Mouse (Mus musculus): Measurements from ENCODE around the gene Mcidas. TPM values are rescaled to one million over a fixed set of nuclear protein-coding genes. Genes with fewer than 3 reads are reported as not detected.
"Not testable (repeated sequence)": the region's sequence is repeated elsewhere in the genome, so short reads cannot be mapped to it uniquely, and the experiment has no call there.

Mcidas gene
- total RNA-seq, 2 experiments from 2014 or later: 0.28 to 0.62 TPM

DNA sequence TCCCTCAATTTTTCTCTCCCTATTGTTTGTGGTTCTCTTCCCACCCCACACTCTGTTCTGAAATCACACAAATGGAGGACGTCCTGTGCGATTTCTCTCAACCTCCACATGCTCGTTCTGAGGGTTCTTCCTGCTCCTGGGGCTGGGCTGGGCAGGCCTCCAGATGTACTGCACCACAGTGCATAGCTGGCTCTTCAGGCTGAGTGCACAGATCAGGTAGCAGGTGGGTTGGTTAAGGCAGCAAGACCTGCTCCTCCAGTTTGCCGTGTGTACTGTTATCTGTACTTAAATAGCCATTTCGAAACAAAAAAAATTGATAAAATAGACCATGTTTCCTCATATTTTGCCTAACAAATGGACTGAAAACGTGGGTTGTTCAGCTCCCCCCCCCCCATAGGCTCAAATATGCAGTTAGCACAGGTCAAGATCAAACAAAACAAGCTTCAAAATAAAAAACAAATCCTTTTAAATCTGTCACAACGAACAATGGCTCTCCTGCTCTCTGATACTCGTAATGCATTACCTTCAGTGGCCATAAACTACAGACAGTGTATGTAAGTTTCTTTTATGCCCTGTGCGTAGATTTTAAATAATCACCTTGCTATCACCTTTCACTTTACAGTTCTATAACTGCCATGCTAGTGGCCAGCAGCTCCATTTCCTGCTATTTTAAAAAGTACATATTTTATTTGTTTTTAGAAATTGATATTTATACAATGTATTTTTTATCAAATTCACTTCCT lies 7.1 kb downstream of the Mcidas start:
- intact Hi-C loops (cut with DNase I): no loop called here
- DNase-seq: no peak

DNA sequence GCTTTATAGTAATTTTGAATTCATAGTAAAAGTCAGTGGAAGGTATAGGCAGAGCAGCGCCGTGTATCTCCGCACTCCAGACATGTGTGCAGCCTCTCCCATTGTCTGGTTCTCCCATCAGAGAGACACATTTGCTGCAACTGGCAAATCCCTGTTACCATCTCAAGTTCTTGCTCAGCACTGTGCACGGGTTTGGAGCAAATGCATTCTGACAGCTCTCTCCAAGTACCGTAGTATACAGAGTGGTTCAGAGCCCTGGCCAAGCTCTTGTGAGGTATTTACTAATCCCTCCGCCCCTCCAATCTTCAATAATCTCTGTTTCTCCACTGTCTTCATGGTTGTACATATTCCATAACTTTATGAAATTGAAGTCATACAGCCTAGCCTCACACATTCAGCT lies 19.0 kb downstream of the Mcidas start:
- intact Hi-C loops (cut with DNase I): no loop called here
- DNase-seq: no peak

DNA sequence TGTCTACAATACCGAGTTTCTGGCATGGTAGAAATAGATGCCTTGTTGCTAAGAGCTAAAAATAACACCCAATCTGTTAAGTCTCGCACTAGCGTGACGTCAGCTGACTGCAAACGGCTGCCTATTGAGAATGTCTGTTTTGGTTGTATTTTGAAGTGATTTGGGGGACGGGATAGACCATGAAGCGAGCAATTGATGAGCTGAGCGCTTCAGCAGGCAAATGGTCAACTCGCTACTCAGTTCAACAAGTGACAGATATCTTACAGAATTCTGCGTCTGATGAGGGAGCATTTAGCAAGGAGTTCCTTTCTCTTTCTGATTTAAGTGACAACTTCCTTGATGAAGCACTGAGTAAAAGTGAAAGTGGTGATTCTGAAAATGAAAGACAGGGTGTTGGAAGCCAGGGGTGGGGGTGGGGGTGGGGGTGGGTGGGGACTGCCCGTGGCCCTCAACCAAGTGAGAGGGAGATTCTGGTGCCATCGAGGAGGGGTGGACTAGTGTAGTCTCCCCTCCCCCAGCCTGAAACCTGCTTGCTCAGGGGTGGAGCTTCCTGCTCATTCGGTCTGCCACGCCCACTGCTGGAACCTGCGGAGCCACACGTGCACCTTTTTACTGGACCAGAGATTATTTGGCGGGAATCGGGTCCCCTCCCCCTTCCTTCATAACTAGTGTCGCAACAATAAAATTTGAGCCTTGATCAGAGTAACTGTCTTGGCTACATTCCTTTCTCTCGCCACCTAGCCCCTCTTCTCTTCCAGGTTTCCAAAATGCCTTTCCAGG lies 19.7 kb downstream of the Mcidas start:
- DNase-seq: not testable (repeated sequence)

GRCm38 (mm10) chr13:113021521-113021920 lies 27.9 kb downstream of the Mcidas start:
- intact Hi-C loops (cut with DNase I): no loop called here
- DNase-seq: no peak

More for the DNA sequence above, 19.7 kb downstream of the Mcidas start:
- intact Hi-C loops (cut with DNase I): not testable (repeated sequence)

DNA sequence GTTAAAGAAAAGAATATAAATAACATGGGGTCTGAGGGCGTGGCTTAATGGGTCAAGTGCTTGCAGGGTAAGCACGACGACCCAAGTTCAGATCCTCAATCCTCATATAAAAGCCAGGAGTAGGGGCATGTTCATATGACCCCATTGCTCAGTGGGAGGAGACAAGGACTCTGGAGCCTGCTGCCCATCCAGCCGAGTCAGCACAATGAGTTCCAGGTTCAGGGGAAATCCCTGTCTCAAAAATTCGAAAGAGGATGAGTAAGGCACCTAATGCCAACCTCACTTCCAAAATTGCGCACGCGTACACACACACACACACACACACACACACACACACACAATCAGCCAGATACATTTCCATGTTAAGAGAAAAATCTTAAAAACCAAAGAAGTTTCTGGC lies 28.8 kb downstream of the Mcidas start:
- DNase-seq: no peak
- intact Hi-C loops (cut with DNase I): no loop called here

GRCm38 (mm10) chr13:113023274-113024143 lies 29.9 kb downstream of the Mcidas start:
- no peak for DNase-seq
- intact Hi-C loops (cut with DNase I): no loop called here

- DNase-seq: no peak
- intact Hi-C loops (cut with DNase I): loop anchor here (10.0 kb wide), 1 partner anchor 47 kb away; the partner anchor contains the start of gene Ccno
These were observed 37.7 kb downstream of the Mcidas start for GRCm38 (mm10) chr13:113031351-113031750.

DNA sequence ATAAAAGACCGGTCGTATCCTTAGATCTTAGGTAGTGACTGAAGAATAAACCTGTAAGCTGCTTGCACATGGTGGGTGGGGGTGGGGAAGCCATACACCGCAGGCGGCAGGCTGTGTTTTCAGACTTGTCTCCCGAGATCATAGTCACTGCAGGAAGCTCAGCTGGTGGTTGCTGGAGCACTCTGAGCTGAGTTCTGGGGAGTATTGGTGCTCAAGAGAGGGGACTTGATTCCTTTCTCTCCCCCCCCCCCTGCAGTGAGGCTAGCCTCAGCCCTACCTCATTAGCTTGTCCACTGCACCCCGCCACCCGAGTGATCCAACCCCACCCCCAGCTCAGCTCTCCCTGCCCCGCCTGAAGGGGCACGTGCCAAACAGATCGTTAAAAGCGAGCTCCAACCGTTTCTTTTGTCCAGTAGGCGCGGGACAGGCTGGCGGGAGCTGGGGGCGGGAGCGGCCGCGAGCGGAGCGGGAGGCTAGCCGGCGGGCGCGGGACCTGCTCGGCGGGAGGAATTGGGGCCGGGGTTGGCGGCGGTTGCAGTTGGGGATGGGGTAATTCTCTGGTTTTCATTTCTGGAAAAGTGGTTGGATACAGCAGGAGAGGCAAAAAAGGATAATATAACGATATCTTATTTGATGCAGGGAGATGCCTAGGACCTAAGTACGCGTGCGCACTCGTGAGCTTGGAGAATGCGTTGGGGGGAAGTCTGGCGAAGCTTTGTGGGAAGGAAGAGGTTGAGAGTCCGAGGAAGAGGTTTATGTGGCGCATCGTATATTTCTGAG lies 38.3 kb downstream of the Mcidas start:
- peak; percentile 69 for DNase-seq
- intact Hi-C loops (cut with DNase I): loop anchor here (10.0 kb wide), 1 partner anchor 47 kb away; the partner anchor contains the start of gene Ccno

- DNase-seq: no peak
- intact Hi-C loops (cut with DNase I): loop anchor here (10.0 kb wide), 1 partner anchor 48 kb away; the partner anchor contains the start of gene Ccno
These were observed 39.2 kb downstream of the Mcidas start for GRCm38 (mm10) chr13:113032831-113033230.

- intact Hi-C loops (cut with DNase I): loop anchor here (10.0 kb wide), 1 partner anchor 50 kb away; the partner anchor contains the start of gene Ccno
- DNase-seq: peak; percentile 72
These were observed 40.7 kb downstream of the Mcidas start for GRCm38 (mm10) chr13:113034271-113034886.

DNA sequence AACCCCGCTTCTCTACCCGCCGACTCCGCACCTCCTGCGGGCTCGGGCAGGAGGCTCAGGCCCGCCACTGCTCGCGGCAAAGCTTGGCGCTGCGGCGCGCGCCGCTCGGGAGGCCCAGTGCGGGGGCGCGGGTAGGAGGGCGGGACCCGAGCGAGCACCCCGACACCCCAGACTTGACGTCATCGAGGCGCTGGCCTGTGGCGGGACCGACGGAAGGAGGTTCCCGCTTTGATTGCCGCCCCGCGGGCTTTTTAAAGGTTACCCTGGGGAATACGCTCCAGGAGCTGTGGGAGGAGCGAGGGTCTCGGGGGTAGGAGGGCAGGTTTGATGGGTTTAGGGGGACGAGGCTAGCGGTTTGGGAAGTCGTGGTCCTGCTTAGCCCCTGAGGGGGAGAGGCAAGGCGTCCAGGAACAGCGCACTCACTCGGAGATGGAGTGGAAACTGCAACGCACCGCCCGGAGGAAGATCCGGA lies 41.3 kb downstream of the Mcidas start, which contains the start of gene Cdc20b:
Gene Cdc20b, plus strand, starts transcription at position 162 of the 472 bp plus-strand sequence.
- intact Hi-C loops (cut with DNase I): loop anchor here (5.0 to 10.0 kb wide), 2 partner anchors 50 to 358 kb away; partner anchors contain the start of gene Ccno
- DNase-seq: peak; percentile 40

GRCm38 (mm10) chr13:113035852-113036251 lies 42.2 kb downstream of the Mcidas start:
- intact Hi-C loops (cut with DNase I): loop anchor here (5.0 to 10.0 kb wide), 2 partner anchors 51 to 359 kb away; partner anchors contain the start of gene Ccno
- peak; percentile 66 for DNase-seq

DNA sequence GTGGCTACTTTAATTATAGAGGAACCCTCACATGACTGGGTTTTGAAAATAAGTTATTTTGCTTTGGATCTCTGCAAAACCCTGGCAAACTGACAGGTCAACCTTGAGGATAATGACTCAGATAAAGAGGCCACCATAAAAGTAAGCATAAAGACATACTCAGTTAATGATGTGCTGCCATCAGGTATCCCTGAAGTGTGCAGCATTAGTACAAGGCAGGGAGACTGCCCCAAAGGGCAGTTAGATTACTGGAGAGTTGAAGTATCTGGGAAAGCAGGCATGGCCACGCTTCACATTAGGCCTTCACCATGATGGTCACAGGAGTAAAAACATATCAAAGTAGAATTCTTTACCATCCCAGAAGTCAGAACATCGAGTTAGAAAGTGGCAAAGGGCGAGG lies 51.2 kb downstream of the Mcidas start:
- no peak for DNase-seq
- intact Hi-C loops (cut with DNase I): loop anchor here (5.0 kb wide), 2 partner anchors 92 to 222 kb away; no protein-coding TSS in a partner anchor

GRCm38 (mm10) chr13:113045458-113046110 lies 51.9 kb downstream of the Mcidas start:
- intact Hi-C loops (cut with DNase I): loop anchor here (5.0 kb wide), 2 partner anchors 92 to 222 kb away; no protein-coding TSS in a partner anchor
- no peak for DNase-seq

DNA sequence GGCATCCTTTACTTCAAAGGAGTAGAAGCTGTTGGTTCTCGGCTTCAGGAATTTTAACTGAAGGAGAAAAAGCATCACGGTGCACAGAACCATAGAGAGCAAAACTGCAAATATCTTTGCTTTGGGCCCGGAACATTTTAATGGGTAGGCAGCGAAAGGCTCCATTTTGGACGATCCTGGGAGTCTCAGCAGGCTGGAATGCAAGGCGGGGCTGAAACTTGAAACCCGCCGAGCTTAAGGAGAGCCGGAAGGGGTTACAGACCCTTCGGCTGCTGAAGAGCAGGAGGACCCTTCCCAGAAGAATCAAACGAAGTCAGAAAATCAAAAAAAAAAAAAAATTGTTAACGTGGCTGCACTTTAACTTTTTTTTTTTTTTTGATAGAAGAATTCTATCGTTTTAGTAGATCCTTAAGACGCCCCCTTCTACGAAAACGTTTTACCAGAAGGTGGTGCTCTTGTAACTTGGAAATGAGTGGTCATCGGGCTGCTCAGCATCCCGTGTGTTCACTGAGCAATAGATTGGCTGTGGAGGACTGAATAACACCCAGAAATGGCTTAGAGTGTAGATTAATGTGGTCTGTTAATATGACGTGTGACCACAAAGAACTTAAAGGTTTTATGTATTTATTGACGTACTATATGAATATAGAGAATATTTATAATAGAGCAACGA lies 52.7 kb downstream of the Mcidas start, which contains the start of gene Gpx8:
Gene Gpx8, minus strand, starts transcription at position 200 of the 673 bp plus-strand sequence.
- intact Hi-C loops (cut with DNase I): loop anchor here (5.0 kb wide), 2 partner anchors 91 to 221 kb away; no protein-coding TSS in a partner anchor
- peak; percentile 40 for DNase-seq

GRCm38 (mm10) chr13:113047018-113047417 lies 53.4 kb downstream of the Mcidas start:
- no peak for DNase-seq
- intact Hi-C loops (cut with DNase I): loop anchor here (5.0 kb wide), 2 partner anchors 90 to 220 kb away; no protein-coding TSS in a partner anchor

DNA sequence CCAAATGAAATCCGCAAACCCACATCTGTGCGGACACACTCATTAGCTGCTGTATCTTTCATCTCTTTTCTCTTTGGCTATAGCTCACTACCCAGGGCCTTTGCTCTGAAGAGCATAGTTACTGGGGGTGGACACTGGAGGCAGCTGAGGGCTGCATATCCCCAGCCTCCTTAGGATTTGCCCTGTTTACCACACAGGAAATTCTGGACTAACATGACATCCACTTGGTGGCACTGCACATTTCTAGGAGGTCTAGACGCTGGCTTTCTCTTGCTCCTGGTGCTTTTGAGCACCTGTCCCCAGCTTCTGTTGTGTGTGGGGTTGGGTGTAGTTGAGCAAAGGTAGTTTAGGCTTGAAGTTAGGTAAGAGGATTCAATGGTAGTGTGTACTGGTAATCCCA lies 54.0 kb downstream of the Mcidas start:
- intact Hi-C loops (cut with DNase I): loop anchor here (5.0 kb wide), 2 partner anchors 90 to 220 kb away; no protein-coding TSS in a partner anchor
- DNase-seq: no peak
